Comparison of ENCODE assay signal across 20 mouse cellular contexts in the genomic region with DNA sequence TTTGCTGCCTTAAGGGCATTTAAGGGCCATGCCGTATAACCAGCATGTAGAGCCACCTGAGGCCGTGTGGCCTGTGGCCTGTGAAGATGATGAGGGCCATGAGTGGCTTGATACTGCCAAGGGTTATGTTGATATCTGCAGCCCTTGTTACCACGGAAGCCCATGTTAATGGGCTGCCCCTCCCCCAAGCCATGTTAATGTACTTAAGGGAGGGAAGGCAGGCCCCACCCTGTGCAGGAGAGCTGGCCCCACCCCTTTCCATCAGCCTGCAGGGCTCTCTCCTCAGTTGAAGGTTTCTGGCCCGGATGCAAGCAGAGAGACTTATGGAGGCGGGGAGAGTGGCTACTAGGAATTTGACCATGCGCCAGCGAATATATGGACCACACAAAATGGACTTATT. TPM values are rescaled to one million over a fixed set of nuclear protein-coding genes. Genes with fewer than 3 reads are reported as not detected.
DNase-seq lines count a peak whose midpoint lies in the region; ATAC-seq and TF ChIP-seq lines count a peak whose summit lies in the region.
"Had no signal": no experiment of that assay in that cellular context is flagged by ENCODE, and none has a peak within 500 bp of the region (broad histone marks: within the 10 kb centered on the region; RNA-seq: fewer than 3 reads in every experiment).

No protein-coding gene starts in this region.

- WGBS in lung, embryonic 16.5 days, result 54% methylated on average over 7 of the region's 7 CpGs
- 72% methylated on average over 7 of the region's 7 CpGs for WGBS in lung, adult 2 months

- H3K4me1 ChIP-seq in lung, embryonic 16.5 days (replicated peaks; ENCODE audit: control insufficient read depth, insufficient read depth, low read length), result peaks cover 8% of the 10 kb centered on the region
- H3K4me1 ChIP-seq in lung, adult 2 months (ENCODE audit: control insufficient read depth, insufficient read depth, low read length), result peaks cover 2% of the 10 kb centered on the region; the same call in 1 of the 2 replicates

- H3K4me2 ChIP-seq in lung, embryonic 16.5 days (ENCODE audit: low read depth, low read length), result no peak overlapping the region
- H3K4me2 ChIP-seq: embryonic facial prominence, embryonic 13.5 days; forebrain, embryonic 12.5 days; heart, embryonic 11.5 days; heart, embryonic 15.5 days; hindbrain, embryonic 13.5 days had no signal

- no peak for TF ChIP-seq POLR2A in lung, adult 2 months (IDR thresholded peaks at IDR 0.05; ENCODE audit: borderline replicate concordance, extremely low read depth, low read depth, low read length)

- no peak overlapping the region for H3K9ac ChIP-seq in lung, embryonic 16.5 days (ENCODE audit: low read length)
- H3K9ac ChIP-seq: embryonic facial prominence, embryonic 13.5 days; forebrain, embryonic 12.5 days; heart, embryonic 15.5 days; hindbrain, embryonic 13.5 days had no signal

- TF ChIP-seq CTCF in lung, adult 2 months (IDR thresholded peaks at IDR 0.05; ENCODE audit: insufficient read depth, low read length), result no peak

- H3K27me3 ChIP-seq in lung, embryonic 16.5 days (ENCODE audit: control insufficient read depth, insufficient read depth, low read depth, low read length), result no peaks in the 10 kb centered on the region
- H3K27me3 ChIP-seq: embryonic facial prominence, embryonic 13.5 days had no signal

- H3K36me3 ChIP-seq in lung, embryonic 16.5 days (ENCODE audit: control insufficient read depth, insufficient read depth, low read length), result no peaks in the 10 kb centered on the region
- H3K36me3 ChIP-seq: embryonic facial prominence, embryonic 13.5 days; forebrain, embryonic 12.5 days; heart, embryonic 15.5 days; hindbrain, embryonic 13.5 days had no signal

- 0 out of 2 replicates have a peak, but pooled peaks have one; percentile 15 for ATAC-seq in lung, embryonic 16.5 days (ENCODE audit: low read depth)
- ATAC-seq: forebrain, embryonic 16.5 days had no signal

- no peak overlapping the region for H3K4me3 ChIP-seq in lung, embryonic 16.5 days (ENCODE audit: low read length)
- no peak overlapping the region for H3K4me3 ChIP-seq in lung, adult 2 months (replicated peaks; ENCODE audit: extremely low read depth, low read depth, low read length)
- H3K4me3 ChIP-seq: embryonic facial prominence, embryonic 13.5 days; forebrain, embryonic 12.5 days; heart, adult 2 months; heart, embryonic 15.5 days; hindbrain, embryonic 13.5 days had no signal

- H3K27ac ChIP-seq in lung, embryonic 16.5 days (ENCODE audit: low read length), result no peak overlapping the region
- H3K27ac ChIP-seq: embryonic facial prominence, embryonic 13.5 days; forebrain, embryonic 12.5 days; heart, adult 2 months; heart, embryonic 15.5 days; hindbrain, embryonic 13.5 days had no signal

- no peaks in the 10 kb centered on the region for H3K9me3 ChIP-seq in lung, embryonic 16.5 days (ENCODE audit: control insufficient read depth, low read length)
- H3K9me3 ChIP-seq: embryonic facial prominence, embryonic 13.5 days; forebrain, embryonic 12.5 days; heart, embryonic 15.5 days; hindbrain, embryonic 13.5 days had no signal

- peak; percentile 35 for DNase-seq in kidney, postnatal 10 days
- DNase-seq in kidney, postnatal 14 days, result no peak
- no peak for DNase-seq in lung, adult 2 months
- peak; percentile 79 for DNase-seq in ZHBTc4 (ENCODE audit: low read depth, low spot score)
- DNase-seq in cerebellum, adult 9-10 months, result no peak
- no peak for DNase-seq in right cerebral cortex, adult 18-20 months
- DNase-seq: adrenal gland, postnatal 10 days; cerebellum, adult 11 months; cerebellum, adult 8-10 months; cerebellum, postnatal 36 days; gastrocnemius, postnatal 10 days; heart, adult 2 months; heart, postnatal 14 days had no signal

RNA-seq across cellular contexts. Expression of gene Rufy1, which starts 30.6 kb away (rescaled TPM):
- 23.6 and 26.6 TPM in 2 replicates for polyA plus RNA-seq in lung, embryonic 16.5 days (2015; fragmentation: Nextera tagmentation; extraction: Ambion mirVana)
- 20.0 and 22.1 TPM in 2 replicates for polyA plus RNA-seq in lung, adult 2 months (2012; rRNA removed)

Comparison
In these comparisons a context has a peak if more than half of its experiments do, and no peak if none do; other contexts are left out.
1. DNase-seq: peak in kidney, postnatal 10 days (single experiment) and ZHBTc4 (single experiment); none in kidney, postnatal 14 days (single experiment), lung, adult 2 months (single experiment), cerebellum, adult 9-10 months (single experiment) and right cerebral cortex, adult 18-20 months (single experiment).